Mouse (Mus musculus): ENCODE measurements at regions not wholly inside any gene's neighbourhood (a gene's known extent, or its start where the extent isn't known, plus 50 kb on each side); places are given as distances from the start of the nearest gene placed in this dataset.
A peak's percentile ranks its signal among the peaks of the same experiment; 100 is the strongest.

- DNase-seq, result no peak
- intact Hi-C loops (cut with DNase I), result no loop called here
Observed at GRCm38 (mm10) chr16:5310736-5311135, 55.0 kb upstream of the Eef2kmt start.

- intact Hi-C loops (cut with DNase I), result loop anchor here (2.0 kb wide), 2 partner anchors 99 to 161 kb away; no protein-coding TSS in a partner anchor
- DNase-seq, result no peak
Observed at GRCm38 (mm10) chr16:5307761-5308160, 52.0 kb upstream of the Eef2kmt start.

GRCm38 (mm10) chr16:5307249-5307605, 51.4 kb upstream of the Eef2kmt start:
- intact Hi-C loops (cut with DNase I), result loop anchor here (2.0 kb wide), 2 partner anchors 100 to 162 kb away; no protein-coding TSS in a partner anchor

GRCm38 (mm10) chr16:5306588-5307248, 50.9 kb upstream of the Eef2kmt start:
- peak; percentile 83 to 88 for DNase-seq
- intact Hi-C loops (cut with DNase I), result loop anchor here (2.0 kb wide), 2 partner anchors 100 to 162 kb away; no protein-coding TSS in a partner anchor

More at GRCm38 (mm10) chr16:5307249-5307605, 51.4 kb upstream of the Eef2kmt start:
- no peak for DNase-seq
